In genomic region chr19:46572548-46572947, GRCm38 (mm10) we compare ENCODE assay signal across 8 mouse cellular contexts. TPM values are rescaled to one million over a fixed set of nuclear protein-coding genes. Genes with fewer than 3 reads are reported as not detected.
DNase-seq lines count a peak whose midpoint lies in the region; ATAC-seq and TF ChIP-seq lines count a peak whose summit lies in the region.

No protein-coding gene starts in this region.

- no peak for TF ChIP-seq EP300 in heart, adult 2 months (IDR thresholded peaks at IDR 0.05; ENCODE audit: insufficient read depth, low read depth, low read length)

- H3K9ac ChIP-seq in heart, adult 2 months (ENCODE audit: low read depth, low read length) = peak overlapping the region; percentile 66
- H3K9ac ChIP-seq in forebrain, embryonic 12.5 days = peak overlapping the region; percentile 83
- H3K9ac ChIP-seq in liver, embryonic 12.5 days = peak overlapping the region; percentile 75
- H3K9ac ChIP-seq in stomach, embryonic 15.5 days = peak overlapping the region; percentile 44

- intact Hi-C loops in heart, adult 2 months (cut with DNase I) = loop anchor here (5.0 to 10.0 kb wide), 3 partner anchors 70 to 292 kb away; partner anchors contain the start of genes Actr1a, Sufu and Trim8
- intact Hi-C loops in heart, postnatal 10 days (cut with DNase I) = no loop called here

- TF ChIP-seq POLR2A in heart, adult 2 months (IDR thresholded peaks at IDR 0.05; ENCODE audit: insufficient read depth, low read depth, low read length) = no peak

- H3K9me3 ChIP-seq in forebrain, embryonic 12.5 days = peaks cover 1% of the 10 kb centered on the region; the same call in 1 of the 2 replicates
- H3K9me3 ChIP-seq in liver, embryonic 12.5 days (replicated peaks) = no peaks in the 10 kb centered on the region
- H3K9me3 ChIP-seq in stomach, embryonic 15.5 days = no peaks in the 10 kb centered on the region

- peak; percentile 70; the same call in 1 of the 2 replicates for ATAC-seq in forebrain, embryonic 12.5 days (ENCODE audit: low FRiP score)
- ATAC-seq in liver, embryonic 12.5 days = peak; percentile 22
- peak; percentile 15 for ATAC-seq in stomach, embryonic 15.5 days (ENCODE audit: insufficient read depth, low FRiP score, low read depth)

- H3K27ac ChIP-seq in heart, adult 2 months = peak overlapping the region; percentile 65
- H3K27ac ChIP-seq in forebrain, embryonic 12.5 days = peak overlapping the region; percentile 81
- H3K27ac ChIP-seq in liver, embryonic 12.5 days = peak overlapping the region; percentile 59
- peak overlapping the region; percentile 80 for H3K27ac ChIP-seq in stomach, embryonic 15.5 days

- H3K4me3 ChIP-seq in heart, adult 2 months = peak overlapping the region; percentile 76
- peak overlapping the region; percentile 81 for H3K4me3 ChIP-seq in forebrain, embryonic 12.5 days (replicated peaks)
- H3K4me3 ChIP-seq in liver, embryonic 12.5 days = peak overlapping the region; percentile 78
- H3K4me3 ChIP-seq in stomach, embryonic 15.5 days (replicated peaks) = peak overlapping the region; percentile 79

- no peaks in the 10 kb centered on the region for H3K79me2 ChIP-seq in heart, adult 2 months (replicated peaks; ENCODE audit: control insufficient read depth, insufficient read depth, low read length)

- no peak for TF ChIP-seq CTCF in heart, adult 2 months (IDR thresholded peaks at IDR 0.05)

- WGBS in heart, adult 2 months = under 1% methylated on average over 17 of the region's 17 CpGs
- under 1% methylated on average over 17 of the region's 17 CpGs for WGBS in forebrain, embryonic 12.5 days
- WGBS in liver, embryonic 12.5 days (ENCODE audit: insufficient replicate concordance) = 1% methylated on average over 17 of the region's 17 CpGs
- under 1% methylated on average over 17 of the region's 17 CpGs for WGBS in stomach, embryonic 15.5 days

- H3K4me2 ChIP-seq in forebrain, embryonic 12.5 days = peak overlapping the region; percentile 67
- H3K4me2 ChIP-seq in liver, embryonic 12.5 days = peak overlapping the region; percentile 94
- peak overlapping the region; percentile 87 for H3K4me2 ChIP-seq in stomach, embryonic 15.5 days

- H3K27me3 ChIP-seq in heart, adult 2 months (ENCODE audit: control insufficient read depth, insufficient read depth, low read length) = no peaks in the 10 kb centered on the region
- H3K27me3 ChIP-seq in forebrain, embryonic 12.5 days = no peaks in the 10 kb centered on the region
- no peaks in the 10 kb centered on the region for H3K27me3 ChIP-seq in liver, embryonic 12.5 days (replicated peaks)
- H3K27me3 ChIP-seq in stomach, embryonic 15.5 days (replicated peaks) = no peaks in the 10 kb centered on the region

- peaks cover 1% of the 10 kb centered on the region; the same call in 1 of the 2 replicates for H3K4me1 ChIP-seq in heart, adult 2 months (ENCODE audit: control insufficient read depth, insufficient read depth, low read length)
- H3K4me1 ChIP-seq in forebrain, embryonic 12.5 days = peaks cover 22% of the 10 kb centered on the region
- peaks cover 39% of the 10 kb centered on the region for H3K4me1 ChIP-seq in liver, embryonic 12.5 days
- 0 out of 2 replicates have a peak, but pooled peaks cover 17% of the 10 kb centered on the region for H3K4me1 ChIP-seq in stomach, embryonic 15.5 days

- DNase-seq in heart, adult 2 months = no peak
- DNase-seq in heart, postnatal 10 days = no peak
- DNase-seq in ES-CJ7 (ENCODE audit: low read depth, low spot score) = peak; percentile 42
- no peak for DNase-seq in spleen, adult 18-20 months
- no peak for DNase-seq in gastrocnemius, adult 18-20 months (ENCODE audit: low spot score)

- H3K36me3 ChIP-seq in heart, adult 2 months (ENCODE audit: control insufficient read depth, insufficient read depth, low read length) = no peaks in the 10 kb centered on the region
- 0 out of 2 replicates have a peak, but pooled peaks cover under 1% of the 10 kb centered on the region for H3K36me3 ChIP-seq in forebrain, embryonic 12.5 days (replicated peaks)
- no peaks in the 10 kb centered on the region for H3K36me3 ChIP-seq in liver, embryonic 12.5 days
- H3K36me3 ChIP-seq in stomach, embryonic 15.5 days = no peaks in the 10 kb centered on the region

RNA-seq across cellular contexts. Expression of gene Arl3, which starts 0.5 kb away (rescaled TPM):
- 10 to 100 TPM; 36.1 to 43.4 TPM for total RNA-seq in heart, adult 2 months (2021)
- 38.3 and 57.0 TPM in 2 replicates for polyA plus RNA-seq in heart, adult 2 months (2012; rRNA removed)
- total RNA-seq in heart, postnatal 10 days (2021) = 10 to 100 TPM; 32.8 to 33.6 TPM
- polyA plus RNA-seq in forebrain, embryonic 12.5 days (2016; fragmentation: Nextera tagmentation; extraction: Ambion mirVana) = 216 and 224 TPM in 2 replicates
- 37.2 and 38.4 TPM in 2 replicates for polyA plus RNA-seq in liver, embryonic 12.5 days (2016; fragmentation: Nextera tagmentation; extraction: Ambion mirVana)
- 98.2 and 103 TPM in 2 replicates for polyA plus RNA-seq in stomach, embryonic 15.5 days (2015; fragmentation: Nextera tagmentation; extraction: Ambion mirVana)
- total RNA-seq in gastrocnemius, adult 18-20 months (2021) = 10 to 100 TPM; 79.9 to 86.2 TPM

RNA-seq across cellular contexts. Expression of gene Sfxn2, which starts 0.6 kb away (rescaled TPM):
- total RNA-seq in heart, adult 2 months (2021) = 1 to 10 TPM; 2.4 to 3.6 TPM
- polyA plus RNA-seq in heart, adult 2 months (2012; rRNA removed) = 2.3 and 2.7 TPM in 2 replicates
- 1 to 10 TPM; 3.0 to 3.8 TPM for total RNA-seq in heart, postnatal 10 days (2021)
- 12.2 and 14.6 TPM in 2 replicates for polyA plus RNA-seq in forebrain, embryonic 12.5 days (2016; fragmentation: Nextera tagmentation; extraction: Ambion mirVana)
- 18.5 and 18.9 TPM in 2 replicates for polyA plus RNA-seq in liver, embryonic 12.5 days (2016; fragmentation: Nextera tagmentation; extraction: Ambion mirVana)
- polyA plus RNA-seq in stomach, embryonic 15.5 days (2015; fragmentation: Nextera tagmentation; extraction: Ambion mirVana) = 21.9 and 23.8 TPM in 2 replicates
- 1 to 10 TPM; 2.2 to 3.8 TPM for total RNA-seq in gastrocnemius, adult 18-20 months (2021)

RNA-seq across cellular contexts. Expression of gene Wbp1l, which starts 26.3 kb away (rescaled TPM):
- 10 to 100 TPM; 53.5 to 54.2 TPM for total RNA-seq in heart, adult 2 months (2021)
- 39.2 and 46.2 TPM in 2 replicates for polyA plus RNA-seq in heart, adult 2 months (2012; rRNA removed)
- total RNA-seq in heart, postnatal 10 days (2021) = 10 to 100 TPM; 65.0 to 75.0 TPM
- polyA plus RNA-seq in forebrain, embryonic 12.5 days (2016; fragmentation: Nextera tagmentation; extraction: Ambion mirVana) = 43.2 and 44.5 TPM in 2 replicates
- polyA plus RNA-seq in liver, embryonic 12.5 days (2016; fragmentation: Nextera tagmentation; extraction: Ambion mirVana) = 24.4 and 24.9 TPM in 2 replicates
- polyA plus RNA-seq in stomach, embryonic 15.5 days (2015; fragmentation: Nextera tagmentation; extraction: Ambion mirVana) = 40.4 and 42.8 TPM in 2 replicates
- total RNA-seq in gastrocnemius, adult 18-20 months (2021) = 100 to 1,000 TPM in 1 of 2 experiments, 10 to 100 TPM in 1; 66.2 to 116 TPM

Comparison
In these comparisons a context has a peak if more than half of its experiments do, and no peak if none do; other contexts are left out.
1. ATAC-seq: peak in every context shown above with its lines; median percentile 70 in forebrain, embryonic 12.5 days; 22 in liver, embryonic 12.5 days; 15 in stomach, embryonic 15.5 days.